Mouse (Mus musculus) kidney, adult 2 months (tissue): ENCODE data around the gene Cygb.

Source experiments
- CTCF ChIP-seq: fragments of 200-500 bp; conservative IDR thresholded peaks from 2 replicates; pipeline ENCODE4 v1.5.1; 2011; ENCODE audit warnings: low read depth, mild to moderate bottlenecking, control low read depth, low read length, moderate library complexity, mixed read lengths; ENCODE audit not compliant: insufficient read depth, insufficient read length
- POLR2A ChIP-seq: fragments of 200-500 bp; IDR thresholded peaks from one replicate; pipeline ENCODE4 v1.6.1; 2011; ENCODE audit warnings: low read depth, low read length, control low read depth

- no peak for TF ChIP-seq CTCF
- no peak for TF ChIP-seq POLR2A
Observed at GRCm38 (mm10) chr11:116616438-116617118, 37.5 kb downstream of the Cygb start.
